Mouse (Mus musculus): ENCODE measurements around the gene Cdkn2c. TPM values are rescaled to one million over a fixed set of nuclear protein-coding genes. Genes with fewer than 3 reads are reported as not detected.

Cdkn2c gene
- 8.1 and 9.2 TPM in 2 replicates for polyA plus RNA-seq (2012; rRNA removed)

DNA sequence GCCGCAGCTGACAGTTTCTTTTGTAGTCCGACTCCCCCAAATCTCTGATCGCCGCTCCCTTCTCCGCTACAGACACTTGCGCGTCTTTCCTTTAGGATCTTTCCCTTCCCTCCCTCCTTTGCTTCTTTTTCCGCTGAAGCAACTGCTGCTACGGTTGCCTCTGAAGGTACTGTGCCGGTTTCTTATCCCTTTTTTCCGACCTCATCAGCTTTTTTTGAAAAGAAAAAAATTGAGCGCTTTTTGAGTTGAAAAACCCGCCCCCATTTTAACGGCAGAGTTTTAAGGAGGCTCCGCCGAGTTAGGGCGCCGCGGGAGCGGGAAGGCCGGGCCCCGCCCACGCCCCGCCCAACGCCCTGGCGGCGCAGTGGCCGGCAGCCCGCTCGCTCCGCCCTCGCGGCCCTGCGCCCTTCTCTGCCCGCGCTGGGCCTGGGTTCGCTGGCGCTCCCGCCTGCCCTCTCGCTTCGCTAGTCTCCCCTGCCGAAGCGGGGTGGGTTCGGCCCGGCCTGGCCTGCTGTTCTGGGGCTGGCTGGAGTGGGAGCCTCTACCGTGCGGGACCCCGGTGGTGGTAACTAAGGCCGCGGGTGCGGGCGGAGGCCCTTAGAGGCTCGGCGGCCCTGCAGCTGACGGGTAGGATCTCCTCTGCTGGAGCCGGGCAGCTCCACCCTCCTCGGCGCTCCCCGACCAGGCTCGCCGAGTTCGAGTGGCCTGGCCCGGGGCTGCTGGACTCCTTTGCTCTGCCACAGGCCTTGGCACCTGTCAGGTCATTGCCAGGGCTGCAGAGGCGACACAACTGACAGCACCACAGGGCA is at the start of gene Cdkn2c:
Gene Cdkn2c, minus strand, starts transcription at position 729 of the 809 bp plus-strand sequence.

DNA sequence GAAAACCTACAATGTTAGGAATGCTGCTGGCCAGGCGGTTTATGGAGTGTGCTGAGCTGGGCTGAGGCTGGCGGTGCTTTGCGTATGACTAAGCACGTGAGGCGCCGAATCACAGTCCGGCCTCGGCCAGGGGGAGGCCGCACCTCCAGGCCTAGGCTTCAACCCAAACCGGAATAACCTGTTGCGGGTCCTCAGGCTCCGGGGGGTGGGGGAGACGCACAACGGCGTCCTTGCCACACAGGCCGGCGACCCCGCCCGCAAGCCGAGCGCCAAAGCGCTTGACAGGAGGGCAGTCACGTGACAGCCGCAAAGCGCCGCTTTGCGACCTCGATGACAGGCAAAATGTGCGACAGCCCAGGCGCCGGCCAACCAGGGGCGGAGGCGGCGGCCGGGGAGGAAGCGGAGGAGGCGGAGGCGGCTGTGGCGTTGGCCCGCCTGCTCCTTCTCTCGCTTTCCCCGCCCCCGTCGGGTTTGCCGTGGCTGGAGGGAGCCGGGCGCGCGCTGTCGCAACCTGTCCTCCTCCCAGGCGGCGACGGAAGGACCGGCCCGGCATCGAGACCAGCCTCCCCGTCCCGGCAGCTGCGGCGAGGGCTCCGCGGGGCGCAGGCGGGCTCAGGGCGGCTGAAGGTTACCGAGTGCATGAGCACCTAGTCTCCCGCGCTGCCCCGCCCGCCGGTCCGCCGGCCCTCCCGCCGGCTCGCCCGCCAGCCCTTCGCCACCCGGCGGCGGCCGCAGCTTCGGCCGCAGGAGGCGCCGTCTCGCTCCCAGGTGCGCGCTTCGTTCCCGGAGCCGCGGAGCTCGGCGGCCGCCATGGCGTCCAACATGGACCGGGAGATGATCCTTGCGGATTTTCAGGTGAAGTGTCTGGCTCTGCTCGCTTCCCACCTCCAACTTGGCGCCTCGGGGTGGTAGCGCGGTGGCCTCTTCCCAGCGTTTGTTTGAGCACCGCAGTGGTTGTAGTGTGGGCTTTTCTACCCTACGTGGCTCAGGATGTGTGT is 9.5 kb upstream of the Cdkn2c start, which contains the start of gene Faf1:
Gene Faf1, plus strand, starts transcription at position 371 of the 998 bp plus-strand sequence.

Other genes with a start within 250 kb of the Cdkn2c start
- gene Rnf11, start 182.5 kb downstream of the Cdkn2c start, polyA plus RNA-seq (2012; rRNA removed), result 62.0 and 72.8 TPM in 2 replicates
- gene 4930522H14Rik, start 135.9 kb downstream of the Cdkn2c start, polyA plus RNA-seq (2012; rRNA removed), result not detected in 2 replicates
- 9.2 and 11.7 TPM in 2 replicates for gene Faf1, start 9.4 kb upstream of the Cdkn2c start, polyA plus RNA-seq (2012; rRNA removed)